Mouse (Mus musculus) embryonic fibroblast, embryonic 13.5 days (primary cell): ENCODE results near the gene Pla2g15. TPM values are rescaled to one million over a fixed set of nuclear protein-coding genes. Genes with fewer than 3 reads are reported as not detected.
A peak's percentile ranks its signal among the peaks of the same experiment; 100 is the strongest.

Experiments used
- H3K27ac ChIP-seq: 2 replicates; pipeline ENCODE4 v1.5.1; 2012; ENCODE audit warnings: low read length, control low read depth, inconsistent platforms; ENCODE audit not compliant: insufficient read depth
- H3K4me1 ChIP-seq: 2 replicates; pipeline ENCODE4 v1.6.1; 2011; ENCODE audit warnings: low read length; ENCODE audit not compliant: control insufficient read depth, insufficient read depth
- H3K4me3 ChIP-seq: 2 replicates; pipeline ENCODE4 v1.5.1; 2011; ENCODE audit warnings: mild to moderate bottlenecking, control low read depth, low read length; ENCODE audit not compliant: insufficient read depth
- CTCF ChIP-seq: IDR thresholded peaks from 2 replicates; pipeline ENCODE4 v1.5.1; 2011; ENCODE audit warnings: mild to moderate bottlenecking, control low read depth, low read length, moderate library complexity, borderline replicate concordance; ENCODE audit not compliant: insufficient read depth
- POLR2A ChIP-seq: IDR thresholded peaks from 2 replicates; pipeline ENCODE4 v1.6.1; 2011; ENCODE audit warnings: low read depth, mild to moderate bottlenecking, control low read depth, low read length, moderate library complexity
- polyA plus RNA-seq: library from polyadenylated mRNA; stranded (reverse); fragments of >200 nt; gene quantifications from 2 replicates; pipeline ENCODE4 v1.2.4, GENCODE M21; 2011; ENCODE audit warnings: low read depth; ENCODE audit not compliant: missing spikeins, insufficient read length

The Pla2g15 gene
- 30.0 and 40.9 TPM in 2 replicates for polyA plus RNA-seq

DNA sequence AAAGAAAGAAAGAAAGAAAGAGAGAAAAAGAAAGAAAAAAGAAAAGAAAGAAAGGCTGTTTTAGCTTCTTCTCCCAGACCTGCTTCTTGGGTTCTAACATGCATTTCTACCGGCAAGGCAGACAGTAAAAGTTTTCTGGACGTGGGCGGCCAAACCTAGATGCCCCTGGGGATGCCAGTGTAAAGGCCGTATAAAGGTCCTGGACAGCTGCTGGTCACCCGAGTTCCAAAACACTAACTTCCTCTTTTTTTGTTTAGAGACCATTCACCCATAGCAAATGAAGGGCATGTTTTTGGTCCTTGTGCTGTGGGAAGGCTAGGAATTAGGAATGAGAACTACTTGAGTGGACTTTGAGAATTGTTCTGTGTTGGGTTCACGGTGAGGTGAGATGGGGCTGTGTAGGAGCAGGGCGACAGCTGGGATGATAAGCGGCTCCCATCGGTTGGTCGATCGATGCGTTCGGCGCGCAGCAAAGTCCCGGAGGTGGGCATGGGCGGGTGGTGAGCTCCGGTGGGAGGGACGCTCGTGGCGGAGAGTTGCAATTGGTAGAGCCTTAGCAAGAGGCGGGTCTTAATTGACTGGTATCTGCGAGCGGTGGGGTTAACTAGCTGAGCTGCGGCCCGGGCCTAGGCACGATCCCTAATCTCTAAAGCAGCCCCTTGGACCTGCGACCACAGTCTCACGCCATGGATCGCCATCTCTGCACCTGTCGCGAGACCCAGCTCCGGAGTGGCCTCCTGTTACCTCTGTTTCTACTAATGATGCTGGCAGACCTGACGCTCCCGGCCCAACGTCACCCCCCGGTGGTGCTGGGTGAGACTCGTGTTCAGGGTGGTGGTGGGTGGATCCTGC, at the start of gene Pla2g15:
Gene Pla2g15, plus strand, starts transcription at position 599 of the 852 bp plus-strand sequence.
- Histone ChIP-seq H3K4me1 (peaks cover 6% of the 10 kb centered on the region; the same call in 1 of the 2 replicates), H3K4me3 (peak within 1 kb of the TSS; percentile 63), H3K27ac (peak within 1 kb of the TSS; percentile 42)
- peak; percentile 80 for TF ChIP-seq POLR2A
- TF ChIP-seq CTCF = no peak

DNA sequence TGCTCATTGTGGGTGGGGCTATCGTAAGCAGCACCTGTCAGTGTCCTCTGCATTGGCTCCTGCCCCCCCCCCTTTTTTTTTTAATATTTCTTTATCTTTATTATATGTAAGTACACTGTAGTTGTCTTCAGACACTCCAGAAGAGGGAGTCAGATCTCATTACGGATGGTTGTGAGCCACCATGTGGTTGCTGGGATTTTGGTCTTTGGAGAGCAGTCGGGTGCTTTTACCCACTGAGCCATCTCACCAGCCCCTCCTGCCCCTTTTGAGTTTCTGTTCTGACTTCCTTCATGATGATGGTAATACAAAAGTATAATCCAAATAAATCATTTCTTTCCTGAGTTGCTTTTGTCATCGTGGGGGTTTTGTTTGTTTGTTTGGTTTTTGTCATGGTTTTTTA, 47.9 kb upstream of the Pla2g15 start:
- no peak overlapping the region for H3K27ac ChIP-seq
- TF ChIP-seq POLR2A = no peak
- no peak for TF ChIP-seq CTCF
- no peak overlapping the region for H3K4me3 ChIP-seq
- H3K4me1 ChIP-seq = no peaks in the 10 kb centered on the region

- no peak overlapping the region for H3K4me3 ChIP-seq
Observed at GRCm38 (mm10) chr8:106103888-106104287, 46.3 kb upstream of the Pla2g15 start.

GRCm38 (mm10) chr8:106106193-106106592, 44.0 kb upstream of the Pla2g15 start:
- H3K4me3 ChIP-seq = no peak overlapping the region
- no peak for TF ChIP-seq POLR2A
- TF ChIP-seq CTCF = no peak
- no peaks in the 10 kb centered on the region for H3K4me1 ChIP-seq
- H3K27ac ChIP-seq = no peak overlapping the region

More at GRCm38 (mm10) chr8:106103888-106104287, 46.3 kb upstream of the Pla2g15 start:
- TF ChIP-seq POLR2A (no peak), CTCF (no peak)
- Histone ChIP-seq H3K27ac (no peak overlapping the region), H3K4me1 (no peaks in the 10 kb centered on the region)

DNA sequence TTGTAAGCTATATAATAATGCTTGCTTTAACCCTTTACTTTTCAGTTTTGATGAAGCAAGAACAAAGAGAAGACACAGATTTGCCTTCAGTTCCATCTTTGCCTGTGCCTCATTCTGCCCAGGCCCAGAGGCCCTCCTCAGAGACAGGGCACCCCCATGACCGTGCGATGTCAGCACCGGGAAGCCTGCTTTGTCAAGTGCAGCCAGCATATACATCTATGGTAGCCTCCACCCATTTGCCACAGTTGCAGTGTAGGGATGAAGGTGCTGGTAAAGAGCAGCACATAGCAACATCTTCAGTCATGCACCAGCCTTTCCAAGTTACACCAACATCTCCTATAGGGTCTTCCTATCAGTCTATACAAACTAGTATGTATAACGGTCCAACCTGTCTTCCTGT, 42.1 kb upstream of the Pla2g15 start:
- Histone ChIP-seq H3K27ac (no peak overlapping the region), H3K4me1 (no peaks in the 10 kb centered on the region), H3K4me3 (no peak overlapping the region)
- TF ChIP-seq CTCF (no peak), POLR2A (no peak)

- TF ChIP-seq CTCF (no peak), POLR2A (no peak)
- no peak overlapping the region for H3K27ac ChIP-seq
- no peak overlapping the region for H3K4me3 ChIP-seq
- H3K4me1 ChIP-seq = no peaks in the 10 kb centered on the region
Observed at GRCm38 (mm10) chr8:106108729-106109128, 41.5 kb upstream of the Pla2g15 start.

DNA sequence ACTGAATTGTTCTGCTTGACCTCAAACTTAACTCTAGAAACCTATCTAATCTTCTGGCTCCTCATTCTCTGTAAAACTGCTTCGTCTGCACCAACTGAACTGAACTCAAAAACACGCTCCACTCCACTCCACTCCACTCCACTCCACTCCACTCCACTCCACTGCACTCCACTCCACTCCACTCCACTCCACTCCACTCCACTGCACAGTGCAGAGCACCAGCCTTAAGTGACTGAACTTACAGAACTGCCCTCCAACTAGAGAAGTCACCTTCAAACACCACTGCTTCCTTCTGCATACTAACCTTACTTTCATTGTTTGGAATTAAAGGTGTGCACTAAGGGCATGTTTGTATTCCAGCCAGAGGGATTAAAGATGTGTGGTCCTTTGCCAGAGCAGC, 38.2 kb upstream of the Pla2g15 start:
- no peaks in the 10 kb centered on the region for H3K4me1 ChIP-seq
- no peak overlapping the region for H3K4me3 ChIP-seq
- no peak for TF ChIP-seq POLR2A
- no peak for TF ChIP-seq CTCF
- no peak overlapping the region for H3K27ac ChIP-seq

GRCm38 (mm10) chr8:106112514-106112913, 37.7 kb upstream of the Pla2g15 start:
- TF ChIP-seq POLR2A (no peak), CTCF (no peak)
- no peak overlapping the region for H3K4me3 ChIP-seq
- no peak overlapping the region for H3K27ac ChIP-seq
- no peaks in the 10 kb centered on the region for H3K4me1 ChIP-seq

- no peak overlapping the region for H3K27ac ChIP-seq
- TF ChIP-seq POLR2A (no peak), CTCF (no peak)
- no peak overlapping the region for H3K4me3 ChIP-seq
- no peaks in the 10 kb centered on the region for H3K4me1 ChIP-seq
Observed at GRCm38 (mm10) chr8:106115897-106116296, 34.3 kb upstream of the Pla2g15 start.

DNA sequence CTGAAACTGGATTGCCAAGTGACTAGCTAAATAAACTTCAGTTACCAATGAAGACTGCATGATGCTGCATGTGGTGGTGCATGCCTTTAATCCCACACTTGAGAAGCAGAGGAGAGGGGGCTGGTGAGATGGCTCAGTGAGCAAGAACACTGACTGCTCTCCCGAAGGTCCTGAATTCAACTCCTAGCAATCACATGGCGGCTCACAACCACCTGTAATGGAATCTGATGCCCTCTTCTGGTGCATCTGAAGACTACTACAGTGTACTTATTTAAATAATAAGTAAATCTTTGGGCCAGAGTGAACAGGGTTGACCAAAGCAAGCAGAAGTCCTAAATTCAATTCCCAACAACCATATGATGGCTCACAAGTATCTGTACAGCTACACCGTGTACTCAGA, 26.8 kb upstream of the Pla2g15 start:
- Histone ChIP-seq H3K4me1 (no peaks in the 10 kb centered on the region), H3K27ac (no peak overlapping the region), H3K4me3 (no peak overlapping the region)
- TF ChIP-seq POLR2A = no peak
- TF ChIP-seq CTCF = no peak
